20 mouse cellular contexts compared by ENCODE assay signal in the genomic region with DNA sequence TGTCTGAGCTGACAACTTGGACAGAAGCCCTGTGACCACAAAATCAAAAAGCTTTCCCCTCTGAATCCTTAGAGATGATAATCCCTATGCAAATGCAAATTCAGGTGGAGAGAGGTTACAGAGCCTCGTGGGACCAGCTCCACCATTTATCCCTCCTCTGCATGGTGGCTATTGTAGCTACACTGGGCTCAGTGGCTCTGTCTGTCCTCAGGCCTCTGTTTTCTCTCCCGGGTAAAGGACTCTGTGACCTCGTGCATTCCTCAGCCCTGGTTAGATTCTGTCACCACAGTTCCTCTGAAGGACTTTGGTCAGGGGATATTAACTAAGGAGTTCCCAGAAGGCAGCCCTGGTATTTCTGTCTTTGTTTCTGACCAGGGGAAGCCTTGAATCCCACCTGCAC.
DNase-seq lines count a peak whose midpoint lies in the region; ATAC-seq and TF ChIP-seq lines count a peak whose summit lies in the region.
"Had no signal": no experiment of that assay in that cellular context is flagged by ENCODE, and none has a peak within 500 bp of the region (broad histone marks: within the 10 kb centered on the region; RNA-seq: fewer than 3 reads in every experiment).

No protein-coding gene starts in this region.

- no peaks in the 10 kb centered on the region for H3K9me3 ChIP-seq in forebrain, embryonic 12.5 days
- no peaks in the 10 kb centered on the region for H3K9me3 ChIP-seq in forebrain, postnatal 0 days (ENCODE audit: low read length)
- no peaks in the 10 kb centered on the region for H3K9me3 ChIP-seq in kidney, postnatal 0 days (replicated peaks; ENCODE audit: low read length)
- no peaks in the 10 kb centered on the region for H3K9me3 ChIP-seq in midbrain, embryonic 13.5 days
- no peaks in the 10 kb centered on the region for H3K9me3 ChIP-seq in midbrain, embryonic 15.5 days
- H3K9me3 ChIP-seq: embryonic facial prominence, embryonic 10.5 days; heart, embryonic 10.5 days had no signal

- peaks cover 15% of the 10 kb centered on the region for H3K27me3 ChIP-seq in forebrain, embryonic 12.5 days
- no peaks in the 10 kb centered on the region for H3K27me3 ChIP-seq in forebrain, postnatal 0 days (ENCODE audit: insufficient read depth, low read length)
- no peaks in the 10 kb centered on the region for H3K27me3 ChIP-seq in kidney, postnatal 0 days (ENCODE audit: insufficient read depth, low read length)
- H3K27me3 ChIP-seq in midbrain, embryonic 13.5 days: peaks cover 13% of the 10 kb centered on the region
- H3K27me3 ChIP-seq in midbrain, embryonic 15.5 days (replicated peaks): no peaks in the 10 kb centered on the region
- H3K27me3 ChIP-seq: CH12.LX had no signal

- no peak for TF ChIP-seq CTCF in forebrain, postnatal 0 days (IDR thresholded peaks at IDR 0.05; ENCODE audit: low read depth)
- TF ChIP-seq CTCF in kidney, postnatal 0 days (IDR thresholded peaks at IDR 0.05; ENCODE audit: low read depth): no peak

- no peak overlapping the region for H3K9ac ChIP-seq in forebrain, embryonic 12.5 days
- no peak overlapping the region for H3K9ac ChIP-seq in forebrain, postnatal 0 days
- H3K9ac ChIP-seq in kidney, postnatal 0 days (ENCODE audit: low read depth, low read length): no peak overlapping the region
- H3K9ac ChIP-seq in midbrain, embryonic 13.5 days (replicated peaks): no peak overlapping the region
- no peak overlapping the region for H3K9ac ChIP-seq in midbrain, embryonic 15.5 days
- H3K9ac ChIP-seq: hindbrain, embryonic 14.5 days had no signal

- no peaks in the 10 kb centered on the region for H3K36me3 ChIP-seq in forebrain, embryonic 12.5 days (replicated peaks)
- no peaks in the 10 kb centered on the region for H3K36me3 ChIP-seq in forebrain, postnatal 0 days (ENCODE audit: insufficient read depth)
- no peaks in the 10 kb centered on the region for H3K36me3 ChIP-seq in kidney, postnatal 0 days (ENCODE audit: insufficient read depth, low read length)
- H3K36me3 ChIP-seq in midbrain, embryonic 13.5 days: no peaks in the 10 kb centered on the region
- H3K36me3 ChIP-seq in midbrain, embryonic 15.5 days (replicated peaks): no peaks in the 10 kb centered on the region
- H3K36me3 ChIP-seq: embryonic facial prominence, embryonic 10.5 days; heart, embryonic 10.5 days had no signal

- peaks cover 20% of the 10 kb centered on the region for H3K4me1 ChIP-seq in forebrain, embryonic 12.5 days
- no peaks in the 10 kb centered on the region for H3K4me1 ChIP-seq in forebrain, postnatal 0 days (ENCODE audit: insufficient read depth)
- no peaks in the 10 kb centered on the region for H3K4me1 ChIP-seq in kidney, postnatal 0 days (replicated peaks; ENCODE audit: insufficient read depth, low read length)
- peaks cover 10% of the 10 kb centered on the region for H3K4me1 ChIP-seq in midbrain, embryonic 13.5 days (replicated peaks)
- 0 out of 2 replicates have a peak, but pooled peaks cover 6% of the 10 kb centered on the region for H3K4me1 ChIP-seq in midbrain, embryonic 15.5 days

- DNase-seq in forebrain, postnatal 0 days: no peak
- DNase-seq in kidney, postnatal 0 days (ENCODE audit: low spot score): no peak
- DNase-seq in kidney, adult 11 months: no peak
- no peak for DNase-seq in thymus, postnatal 14 days
- DNase-seq: adrenal gland, adult 2 months; adrenal gland, postnatal 25 days; cerebellum, adult 2 months; cerebellum, postnatal 10 days; gastrocnemius, postnatal 36 days; heart, adult 11 months; heart, postnatal 10 days; heart, postnatal 4 days had no signal

- ATAC-seq in forebrain, embryonic 12.5 days (ENCODE audit: low FRiP score): no peak
- ATAC-seq in forebrain, postnatal 0 days: no peak
- no peak; the same call in 1 of the 2 replicates for ATAC-seq in kidney, postnatal 0 days (replicated peaks; ENCODE audit: low FRiP score, low read depth)
- 0 out of 2 replicates have a peak, but pooled peaks have one; percentile 27 for ATAC-seq in midbrain, embryonic 13.5 days
- ATAC-seq in midbrain, embryonic 15.5 days (replicated peaks): no peak
- ATAC-seq: Patski had no signal

- no peak overlapping the region for H3K4me2 ChIP-seq in forebrain, embryonic 12.5 days
- no peak overlapping the region for H3K4me2 ChIP-seq in forebrain, postnatal 0 days (ENCODE audit: low read depth)
- H3K4me2 ChIP-seq in kidney, postnatal 0 days (ENCODE audit: low read length): no peak overlapping the region
- no peak overlapping the region for H3K4me2 ChIP-seq in midbrain, embryonic 13.5 days (replicated peaks)
- H3K4me2 ChIP-seq in midbrain, embryonic 15.5 days: no peak overlapping the region
- H3K4me2 ChIP-seq: hindbrain, embryonic 14.5 days had no signal

- H3K27ac ChIP-seq in forebrain, embryonic 12.5 days: 0 out of 2 replicates have a peak overlapping the region, but pooled peaks have one; percentile 2
- H3K27ac ChIP-seq in forebrain, postnatal 0 days (ENCODE audit: low read depth, low read length): no peak overlapping the region
- 0 out of 2 replicates have a peak overlapping the region, but pooled peaks have one; percentile 31 for H3K27ac ChIP-seq in kidney, postnatal 0 days
- H3K27ac ChIP-seq in midbrain, embryonic 13.5 days: no peak overlapping the region; the same call in 1 of the 2 replicates
- no peak overlapping the region for H3K27ac ChIP-seq in midbrain, embryonic 15.5 days
- H3K27ac ChIP-seq: embryonic facial prominence, embryonic 10.5 days; heart, embryonic 10.5 days; hindbrain, embryonic 14.5 days had no signal

- H3K4me3 ChIP-seq in forebrain, embryonic 12.5 days (replicated peaks): no peak overlapping the region
- no peak overlapping the region for H3K4me3 ChIP-seq in forebrain, postnatal 0 days (ENCODE audit: low read depth, low read length)
- H3K4me3 ChIP-seq in kidney, postnatal 0 days (replicated peaks; ENCODE audit: low read depth, low read length): no peak overlapping the region
- H3K4me3 ChIP-seq in midbrain, embryonic 13.5 days (replicated peaks): no peak overlapping the region
- no peak overlapping the region for H3K4me3 ChIP-seq in midbrain, embryonic 15.5 days
- H3K4me3 ChIP-seq: embryonic facial prominence, embryonic 10.5 days; heart, embryonic 10.5 days had no signal

- 6% methylated on average over 3 of the region's 3 CpGs for WGBS in forebrain, embryonic 12.5 days
- WGBS in forebrain, postnatal 0 days: 5% methylated on average over 3 of the region's 3 CpGs
- 24% methylated on average over 3 of the region's 3 CpGs for WGBS in kidney, postnatal 0 days
- WGBS in midbrain, embryonic 13.5 days: 1% methylated on average over 3 of the region's 3 CpGs
- 7% methylated on average over 3 of the region's 3 CpGs for WGBS in midbrain, embryonic 15.5 days

Comparison
In these comparisons a context has a peak if more than half of its experiments do, and no peak if none do; other contexts are left out.
1. H3K27ac ChIP-seq: peak in forebrain, embryonic 12.5 days (single experiment) and kidney, postnatal 0 days (single experiment); none in forebrain, postnatal 0 days (single experiment), midbrain, embryonic 13.5 days (single experiment) and midbrain, embryonic 15.5 days (single experiment).